ENCODE assay signal across 22 mouse cellular contexts in genomic region chr2:164183340-164183739, GRCm38 (mm10). TPM values are rescaled to one million over a fixed set of nuclear protein-coding genes. Genes with fewer than 3 reads are reported as not detected.
"Had no signal": no experiment of that assay in that cellular context is flagged by ENCODE, and none has a peak within 500 bp of the region (broad histone marks: within the 10 kb centered on the region; RNA-seq: fewer than 3 reads in every experiment).

No protein-coding gene starts in this region.

- H3K4me2 ChIP-seq: liver, embryonic 13.5 days; midbrain, embryonic 13.5 days; stomach, embryonic 15.5 days had no signal

- H3K9me3 ChIP-seq: liver, embryonic 13.5 days; midbrain, embryonic 13.5 days; stomach, embryonic 15.5 days had no signal

- DNase-seq: kidney, adult 11 months; liver; liver, embryonic 13.5 days; liver, postnatal 0 days; lung, postnatal 36 days; right cerebral cortex, postnatal 14 days; thymus, adult 2 months; thymus, postnatal 25 days had no signal

- H3K36me3 ChIP-seq: liver, embryonic 13.5 days; midbrain, embryonic 13.5 days; stomach, embryonic 15.5 days had no signal

- H3K27ac ChIP-seq: left cerebral cortex, adult 2 months; liver, embryonic 13.5 days; midbrain, embryonic 13.5 days; stomach, embryonic 15.5 days had no signal

- H3K9ac ChIP-seq: liver, embryonic 13.5 days; liver, postnatal 0 days; midbrain, embryonic 13.5 days; stomach, embryonic 15.5 days had no signal

- H3K27me3 ChIP-seq: midbrain, embryonic 13.5 days; stomach, embryonic 15.5 days had no signal

- H3K4me1 ChIP-seq: liver, embryonic 13.5 days; stomach, embryonic 15.5 days had no signal

- H3K4me3 ChIP-seq: left cerebral cortex, adult 2 months; liver, embryonic 13.5 days; midbrain, embryonic 13.5 days; stomach, embryonic 15.5 days had no signal

- ATAC-seq: liver, postnatal 0 days; lung, postnatal 0 days; midbrain, embryonic 13.5 days had no signal

RNA-seq across cellular contexts. Expression of gene Wfdc5, which starts 0.8 kb away (rescaled TPM):
- total RNA-seq: layer of hippocampus, adult 8-10 months; layer of hippocampus, postnatal 14 days; left cerebral cortex, adult 2 months; left cerebral cortex, postnatal 14 days; megakaryocyte progenitor cell, adult 5-6 weeks; midbrain, postnatal 0 days had no signal
- polyA plus RNA-seq: large intestine, adult 2 months; limb, embryonic 11.5 days; liver, embryonic 13.5 days; liver, postnatal 0 days; midbrain, embryonic 13.5 days; midbrain, postnatal 0 days; neural tube, embryonic 14.5 days; spleen, adult 2 months had no signal

RNA-seq across cellular contexts. Expression of gene Wfdc12, which starts 7.1 kb away (rescaled TPM):
- total RNA-seq: layer of hippocampus, adult 8-10 months; layer of hippocampus, postnatal 14 days; left cerebral cortex, adult 2 months; left cerebral cortex, postnatal 14 days; megakaryocyte progenitor cell, adult 5-6 weeks; midbrain, postnatal 0 days had no signal
- polyA plus RNA-seq: large intestine, adult 2 months; limb, embryonic 11.5 days; liver, embryonic 13.5 days; midbrain, embryonic 13.5 days; midbrain, postnatal 0 days; neural tube, embryonic 14.5 days; spleen, adult 2 months; stomach, embryonic 15.5 days had no signal

RNA-seq across cellular contexts. Expression of gene Kcns1, which starts 12.4 kb away (rescaled TPM):
- polyA plus RNA-seq: liver, embryonic 13.5 days; liver, postnatal 0 days; lung, postnatal 0 days had no signal

RNA-seq across cellular contexts. Expression of gene Wfdc15a, which starts 16.6 kb away (rescaled TPM):
- total RNA-seq: layer of hippocampus, adult 8-10 months; layer of hippocampus, postnatal 14 days; left cerebral cortex, adult 2 months; left cerebral cortex, postnatal 14 days; megakaryocyte progenitor cell, adult 5-6 weeks; midbrain, postnatal 0 days had no signal
- polyA plus RNA-seq: large intestine, adult 2 months; limb, embryonic 11.5 days; liver, embryonic 13.5 days; liver, postnatal 0 days; lung, postnatal 0 days; midbrain, embryonic 13.5 days; midbrain, postnatal 0 days; neural tube, embryonic 14.5 days; spleen, adult 2 months; stomach, embryonic 15.5 days; thymus, adult 2 months; urinary bladder, adult 2 months had no signal

RNA-seq across cellular contexts. Expression of gene Wfdc15b, which starts 38.1 kb away (rescaled TPM):
- total RNA-seq: layer of hippocampus, adult 8-10 months; layer of hippocampus, postnatal 14 days; left cerebral cortex, adult 2 months; left cerebral cortex, postnatal 14 days; megakaryocyte progenitor cell, adult 5-6 weeks; midbrain, postnatal 0 days had no signal
- polyA plus RNA-seq: large intestine, adult 2 months; limb, embryonic 11.5 days; liver, embryonic 13.5 days; lung, postnatal 0 days; midbrain, embryonic 13.5 days; midbrain, postnatal 0 days; neural tube, embryonic 14.5 days; thymus, adult 2 months had no signal
